Mouse (Mus musculus): Measurements from ENCODE around the gene Gm30737.
"Not testable (repeated sequence)": the region's sequence is repeated elsewhere in the genome, so short reads cannot be mapped to it uniquely, and the experiment has no call there.

Gm30737 gene

GRCm38 (mm10) chrY:14400410-14400809 lies at the start of gene Gm30737:
Gm30737 (plus strand) TSS chrY:14400710.
- DNase-seq (ENCODE audit: extremely low read depth, low read depth): not testable (repeated sequence)
